Mouse (Mus musculus) lung, embryonic 16.5 days (tissue): ENCODE results near the gene Phf5a. TPM values are rescaled to one million over a fixed set of nuclear protein-coding genes. Genes with fewer than 3 reads are reported as not detected.
A peak's percentile ranks its signal among the peaks of the same experiment; 100 is the strongest.

Experiments
- ATAC-seq: fragments of 200-750 bp; cut with Nextera tagmentation; 2 replicates; pipeline ENCODE4 v1.8.0; 2017; ENCODE audit warnings: low read depth, mild to moderate bottlenecking, moderate library complexity
- H3K27ac ChIP-seq: fragments of 300-500 bp; sonication (generic); 2 replicates; pipeline ENCODE4 v1.5.1; 2014; ENCODE audit warnings: mild to moderate bottlenecking, control low read depth, low read length
- H3K27me3 ChIP-seq: fragments of 300-500 bp; sonication (generic); 2 replicates; pipeline ENCODE4 v1.6.1; 2014; ENCODE audit warnings: low read depth, low read length, mixed read lengths; ENCODE audit not compliant: control insufficient read depth, insufficient read depth
- H3K36me3 ChIP-seq: fragments of 300-500 bp; sonication (generic); 2 replicates; pipeline ENCODE4 v1.6.1; 2014; ENCODE audit warnings: low read length; ENCODE audit not compliant: control insufficient read depth, insufficient read depth
- H3K4me1 ChIP-seq: fragments of 300-500 bp; sonication (generic); replicated peaks from 2 replicates; pipeline ENCODE4 v1.6.1; 2014; ENCODE audit warnings: low read length, mixed read lengths; ENCODE audit not compliant: control insufficient read depth, insufficient read depth
- H3K4me2 ChIP-seq: fragments of 300-500 bp; sonication (generic); 2 replicates; pipeline ENCODE4 v1.6.1; 2014; ENCODE audit warnings: low read depth, low read length, control low read depth
- H3K4me3 ChIP-seq: fragments of 300-500 bp; sonication (generic); 2 replicates; pipeline ENCODE4 v1.5.1; 2014; ENCODE audit warnings: mild to moderate bottlenecking, low read length, control low read depth
- H3K9ac ChIP-seq: fragments of 300-500 bp; sonication (generic); 2 replicates; pipeline ENCODE4 v1.6.1; 2014; ENCODE audit warnings: low read length, control low read depth
- H3K9me3 ChIP-seq: fragments of 300-500 bp; sonication (generic); 2 replicates; pipeline ENCODE4 v1.6.1; 2016; ENCODE audit warnings: low read length; ENCODE audit not compliant: control insufficient read depth
- WGBS: fragments of 180-500 bp; shearing (Covaris S2); extraction: QIAGEN DNeasy Blood & Tissue Kit; methylation state at CpG from one replicate; pipeline ENCODE4 v1.1.7; 2014; 5-methylcytosine and 5-hydroxymethylcytosine counted together
- polyA plus RNA-seq: library from polyadenylated mRNA; unstranded; fragments of >200 nt; fragmentation: Nextera tagmentation; extraction: Ambion mirVana; gene quantifications from 2 replicates; pipeline ENCODE4 v1.2.1, GENCODE M21; 2015

The Phf5a gene
- polyA plus RNA-seq, 1 experiment from 2014 or later: 146 TPM

GRCm38 (mm10) chr15:81845033-81845625 is 26.6 kb downstream of the Phf5a start:
- H3K27me3 ChIP-seq: no peaks in the 10 kb centered on the region
- H3K9me3 ChIP-seq: no peaks in the 10 kb centered on the region
- H3K4me2 ChIP-seq: no peak overlapping the region
- no peaks in the 10 kb centered on the region for H3K4me1 ChIP-seq
- no peak overlapping the region for H3K9ac ChIP-seq
- 74% methylated on average over 5 of the region's 5 CpGs for WGBS
- no peak for ATAC-seq
- H3K36me3 ChIP-seq: peaks cover 7% of the 10 kb centered on the region
- H3K27ac ChIP-seq: no peak overlapping the region
- H3K4me3 ChIP-seq: no peak overlapping the region

- H3K9ac ChIP-seq: no peak overlapping the region
- H3K4me1 ChIP-seq: peaks cover 17% of the 10 kb centered on the region
- H3K9me3 ChIP-seq: no peaks in the 10 kb centered on the region
- H3K4me3 ChIP-seq: no peak overlapping the region
- no peaks in the 10 kb centered on the region; the same call in 1 of the 2 replicates for H3K36me3 ChIP-seq
- H3K27me3 ChIP-seq: no peaks in the 10 kb centered on the region
- ATAC-seq: no peak
- no peak overlapping the region for H3K27ac ChIP-seq
- WGBS: 80% methylated on average over 7 of the region's 7 CpGs
- no peak overlapping the region for H3K4me2 ChIP-seq
Observed at GRCm38 (mm10) chr15:81842275-81842674, 29.4 kb downstream of the Phf5a start.

- Histone ChIP-seq H3K9me3 (no peaks in the 10 kb centered on the region), H3K36me3 (no peaks in the 10 kb centered on the region), H3K27me3 (no peaks in the 10 kb centered on the region), H3K27ac (no peak overlapping the region), H3K9ac (0 out of 2 replicates have a peak overlapping the region, but pooled peaks have one; percentile 9), H3K4me1 (peaks cover 33% of the 10 kb centered on the region), H3K4me2 (no peak overlapping the region), H3K4me3 (no peak overlapping the region)
- ATAC-seq: no peak
- 82% methylated on average over 7 of the region's 7 CpGs for WGBS
Observed at GRCm38 (mm10) chr15:81840306-81840705, 31.4 kb downstream of the Phf5a start.

- Histone ChIP-seq H3K36me3 (no peaks in the 10 kb centered on the region), H3K9me3 (no peaks in the 10 kb centered on the region), H3K4me2 (no peak overlapping the region), H3K27me3 (no peaks in the 10 kb centered on the region), H3K4me3 (no peak overlapping the region), H3K9ac (peak overlapping the region; percentile 13; the same call in 1 of the 2 replicates), H3K4me1 (peaks cover 33% of the 10 kb centered on the region), H3K27ac (peak overlapping the region; percentile 76)
- 44% methylated on average over 5 of the region's 5 CpGs for WGBS
- peak; percentile 67 for ATAC-seq
Observed at GRCm38 (mm10) chr15:81839634-81840033, 32.1 kb downstream of the Phf5a start.

DNA sequence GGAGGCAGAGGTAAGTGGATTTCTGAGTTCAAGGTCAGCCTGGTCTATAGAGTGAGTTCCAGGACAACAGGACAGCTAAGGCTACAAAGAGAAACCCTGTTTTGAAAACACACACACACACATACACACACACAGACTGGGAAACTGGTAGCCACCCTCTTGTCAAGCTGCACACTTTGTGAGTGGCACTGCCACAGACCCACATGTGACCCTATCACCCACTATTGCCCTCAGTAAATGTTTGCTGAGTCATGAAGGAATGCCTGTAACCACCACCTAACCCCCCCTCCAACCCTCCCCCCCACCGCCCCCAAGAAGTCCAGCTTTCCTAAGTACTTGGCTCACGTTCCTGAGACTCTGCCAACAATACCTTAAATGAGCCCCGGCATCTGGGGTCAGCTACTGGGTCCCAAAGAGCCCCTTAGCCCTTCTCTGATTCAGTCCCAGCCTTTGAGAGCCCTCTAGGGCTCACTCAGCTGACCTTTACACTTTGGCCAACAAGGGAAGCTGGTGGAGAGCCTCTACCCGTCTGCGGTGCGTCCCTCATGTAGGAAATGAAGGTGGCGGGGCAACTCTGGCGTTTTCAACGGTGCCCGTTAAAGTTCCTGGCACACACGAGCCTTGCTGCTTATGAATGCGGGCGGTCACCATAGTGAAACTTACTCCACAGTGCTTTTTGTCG is 33.0 kb downstream of the Phf5a start:
- no peak overlapping the region for H3K4me3 ChIP-seq
- H3K9me3 ChIP-seq: no peaks in the 10 kb centered on the region
- ATAC-seq: no peak
- H3K27ac ChIP-seq: peak overlapping the region; percentile 76
- no peaks in the 10 kb centered on the region for H3K36me3 ChIP-seq
- no peak overlapping the region for H3K4me2 ChIP-seq
- H3K9ac ChIP-seq: no peak overlapping the region
- peaks cover 36% of the 10 kb centered on the region for H3K4me1 ChIP-seq
- WGBS: 51% methylated on average over 14 of the region's 14 CpGs
- no peaks in the 10 kb centered on the region for H3K27me3 ChIP-seq

- Histone ChIP-seq H3K9ac (no peak overlapping the region), H3K27me3 (no peaks in the 10 kb centered on the region), H3K4me2 (peak overlapping the region; percentile 60; the same call in 1 of the 2 replicates), H3K9me3 (no peaks in the 10 kb centered on the region), H3K36me3 (no peaks in the 10 kb centered on the region), H3K4me3 (no peak overlapping the region; the same call in 1 of the 2 replicates), H3K4me1 (peaks cover 36% of the 10 kb centered on the region), H3K27ac (peak overlapping the region; percentile 64)
- no peak for ATAC-seq
- 56% methylated on average over 7 of the region's 7 CpGs for WGBS
Observed at GRCm38 (mm10) chr15:81836966-81837920, 34.5 kb downstream of the Phf5a start.

DNA sequence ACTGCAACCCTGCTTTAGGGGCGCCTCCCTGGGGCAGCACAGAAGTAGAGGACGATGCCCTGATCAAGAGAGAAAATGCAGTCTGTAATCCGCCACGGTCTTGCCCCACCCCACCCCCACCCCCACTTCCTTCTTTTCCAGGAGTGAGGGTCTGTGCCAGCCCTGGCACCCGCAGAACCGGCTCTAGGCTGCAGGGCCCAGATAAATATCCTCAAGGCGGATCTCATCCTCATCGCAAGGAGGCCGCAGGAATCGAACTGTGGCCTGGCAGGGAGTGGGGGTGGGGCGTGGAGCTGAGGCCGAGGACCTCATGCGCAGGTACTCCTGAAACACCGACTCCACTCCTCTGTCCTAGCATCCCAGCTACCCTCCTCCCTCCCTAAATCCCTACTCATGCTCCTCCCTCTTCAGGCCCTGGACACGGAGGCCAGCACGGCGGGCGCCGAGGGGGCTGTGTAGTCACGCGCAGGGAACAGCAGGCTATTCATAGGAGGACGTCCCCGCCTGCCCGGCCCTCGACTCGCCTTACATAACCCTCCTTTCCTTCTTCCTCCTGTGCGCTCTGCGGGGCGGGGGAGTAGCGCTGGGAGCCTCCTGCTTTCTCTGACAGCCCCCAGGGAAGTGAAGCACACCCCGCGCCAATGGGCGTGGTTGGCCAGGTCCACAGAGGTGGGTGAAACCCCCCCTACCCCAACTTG is 35.4 kb downstream of the Phf5a start:
- H3K36me3 ChIP-seq: no peaks in the 10 kb centered on the region
- peaks cover 38% of the 10 kb centered on the region for H3K4me1 ChIP-seq
- WGBS: 2% methylated on average over 32 of the region's 33 CpGs
- peak overlapping the region; percentile 64 for H3K27ac ChIP-seq
- H3K4me3 ChIP-seq: peak overlapping the region; percentile 42
- no peaks in the 10 kb centered on the region for H3K27me3 ChIP-seq
- peak; percentile 89 for ATAC-seq
- H3K9me3 ChIP-seq: no peaks in the 10 kb centered on the region
- H3K9ac ChIP-seq: peak overlapping the region; percentile 61
- peak overlapping the region; percentile 60 for H3K4me2 ChIP-seq

GRCm38 (mm10) chr15:81835007-81835880 is 36.5 kb downstream of the Phf5a start:
- Histone ChIP-seq H3K27me3 (no peaks in the 10 kb centered on the region), H3K4me3 (no peak overlapping the region), H3K36me3 (no peaks in the 10 kb centered on the region), H3K9me3 (no peaks in the 10 kb centered on the region), H3K27ac (no peak overlapping the region), H3K9ac (peak overlapping the region; percentile 61; the same call in 1 of the 2 replicates), H3K4me2 (no peak overlapping the region; the same call in 1 of the 2 replicates), H3K4me1 (peaks cover 42% of the 10 kb centered on the region)
- ATAC-seq: no peak
- WGBS: 69% methylated on average over 10 of the region's 10 CpGs
